Comparison of ENCODE assay signal across 8 mouse cellular contexts in genomic region chr4:141767353-141768036, GRCm38 (mm10). TPM values are rescaled to one million over a fixed set of nuclear protein-coding genes. Genes with fewer than 3 reads are reported as not detected.
DNase-seq lines count a peak whose midpoint lies in the region; ATAC-seq and TF ChIP-seq lines count a peak whose summit lies in the region.

No protein-coding gene starts in this region.

- H3K27me3 ChIP-seq in neural tube, embryonic 13.5 days, result no peaks in the 10 kb centered on the region
- no peaks in the 10 kb centered on the region for H3K27me3 ChIP-seq in heart, embryonic 16.5 days (ENCODE audit: control insufficient read depth, insufficient read depth, low read length)
- no peaks in the 10 kb centered on the region for H3K27me3 ChIP-seq in liver, embryonic 12.5 days (replicated peaks)
- H3K27me3 ChIP-seq in small intestine, adult 2 months (ENCODE audit: control insufficient read depth, insufficient read depth, low read length), result no peaks in the 10 kb centered on the region

- DNase-seq in neural tube, embryonic 10.5 days (ENCODE audit: extremely low spot score, low spot score), result no peak
- peak; percentile 61 for DNase-seq in cerebellum, adult 8-10 months
- no peak for DNase-seq in frontal cortex, postnatal 36 days (ENCODE audit: low spot score in 2 of 2)
- DNase-seq in adrenal gland, postnatal 36 days, result no peak

- H3K9me3 ChIP-seq in neural tube, embryonic 13.5 days, result no peaks in the 10 kb centered on the region
- H3K9me3 ChIP-seq in heart, embryonic 16.5 days (replicated peaks; ENCODE audit: control insufficient read depth, low read length), result no peaks in the 10 kb centered on the region
- H3K9me3 ChIP-seq in liver, embryonic 12.5 days (replicated peaks), result no peaks in the 10 kb centered on the region

- ATAC-seq in neural tube, embryonic 13.5 days (ENCODE audit: low read depth), result peak; percentile 62
- peak; percentile 92 for ATAC-seq in heart, embryonic 16.5 days (replicated peaks; ENCODE audit: extremely low read depth, insufficient read depth, low FRiP score)
- peak; percentile 92 for ATAC-seq in liver, embryonic 12.5 days

- no peak for TF ChIP-seq CTCF in small intestine, adult 2 months (IDR thresholded peaks at IDR 0.05; ENCODE audit: extremely low read depth, insufficient read length, insufficient replicate concordance, low read depth, low read length)

- peaks cover 23% of the 10 kb centered on the region for H3K4me1 ChIP-seq in neural tube, embryonic 13.5 days (replicated peaks)
- peaks cover 37% of the 10 kb centered on the region for H3K4me1 ChIP-seq in heart, embryonic 16.5 days (ENCODE audit: control insufficient read depth, insufficient read depth, low read length)
- peaks cover 67% of the 10 kb centered on the region for H3K4me1 ChIP-seq in liver, embryonic 12.5 days
- peaks cover 3% of the 10 kb centered on the region; the same call in 1 of the 2 replicates for H3K4me1 ChIP-seq in small intestine, adult 2 months (ENCODE audit: control insufficient read depth, insufficient read depth, insufficient read length, low read length)

- 72% methylated on average over 19 of the region's 19 CpGs for WGBS in neural tube, embryonic 13.5 days
- 39% methylated on average over 19 of the region's 19 CpGs for WGBS in heart, embryonic 16.5 days
- WGBS in liver, embryonic 12.5 days (ENCODE audit: insufficient replicate concordance), result 59% methylated on average over 19 of the region's 19 CpGs
- WGBS in small intestine, adult 2 months, result 74% methylated on average over 19 of the region's 19 CpGs

- H3K4me3 ChIP-seq in neural tube, embryonic 13.5 days, result no peak overlapping the region
- H3K4me3 ChIP-seq in heart, embryonic 16.5 days (ENCODE audit: low read length), result peak overlapping the region; percentile 9
- H3K4me3 ChIP-seq in liver, embryonic 12.5 days, result peak overlapping the region; percentile 33
- H3K4me3 ChIP-seq in small intestine, adult 2 months (ENCODE audit: low read depth, low read length), result no peak overlapping the region

- peak overlapping the region; percentile 88 for H3K27ac ChIP-seq in neural tube, embryonic 13.5 days (replicated peaks)
- H3K27ac ChIP-seq in heart, embryonic 16.5 days (ENCODE audit: low read length), result peak overlapping the region; percentile 97
- H3K27ac ChIP-seq in liver, embryonic 12.5 days, result peak overlapping the region; percentile 91
- peak overlapping the region; percentile 69 for H3K27ac ChIP-seq in small intestine, adult 2 months (ENCODE audit: insufficient read depth, low read depth, low read length)

- H3K9ac ChIP-seq in neural tube, embryonic 13.5 days, result no peak overlapping the region
- H3K9ac ChIP-seq in heart, embryonic 16.5 days (ENCODE audit: low read length), result peak overlapping the region; percentile 61
- peak overlapping the region; percentile 59 for H3K9ac ChIP-seq in liver, embryonic 12.5 days

- H3K4me2 ChIP-seq in neural tube, embryonic 13.5 days, result peak overlapping the region; percentile 24
- H3K4me2 ChIP-seq in heart, embryonic 16.5 days (ENCODE audit: low read depth, low read length), result peak overlapping the region; percentile 51
- peak overlapping the region; percentile 65 for H3K4me2 ChIP-seq in liver, embryonic 12.5 days

- peaks cover 94% of the 10 kb centered on the region for H3K36me3 ChIP-seq in neural tube, embryonic 13.5 days
- peaks cover 46% of the 10 kb centered on the region for H3K36me3 ChIP-seq in heart, embryonic 16.5 days (ENCODE audit: control insufficient read depth, insufficient read depth)
- peaks cover 96% of the 10 kb centered on the region for H3K36me3 ChIP-seq in liver, embryonic 12.5 days
- peaks cover 61% of the 10 kb centered on the region for H3K36me3 ChIP-seq in small intestine, adult 2 months (ENCODE audit: control insufficient read depth, insufficient read depth, low read length)

- no peak for TF ChIP-seq POLR2A in small intestine, adult 2 months (IDR thresholded peaks at IDR 0.05; ENCODE audit: low read depth, low read length)

RNA-seq across cellular contexts. Expression of gene Agmat, which starts 21.0 kb away (rescaled TPM):
- not detected in 2 replicates for polyA plus RNA-seq in neural tube, embryonic 13.5 days (2015; fragmentation: Nextera tagmentation; extraction: Ambion mirVana)
- 0.71 and 1.2 TPM in 2 replicates for polyA plus RNA-seq in heart, embryonic 16.5 days (2015; fragmentation: Nextera tagmentation; extraction: Ambion mirVana)
- polyA plus RNA-seq in liver, embryonic 12.5 days (2016; fragmentation: Nextera tagmentation; extraction: Ambion mirVana), result 16.0 and 16.3 TPM in 2 replicates
- 13.3 and 19.0 TPM in 2 replicates for polyA plus RNA-seq in small intestine, adult 2 months (2012; rRNA removed)
- total RNA-seq in adrenal gland, postnatal 36 days (2021), result 10 to 100 TPM; 35.7 to 41.3 TPM

RNA-seq across cellular contexts. Expression of gene Dnajc16, which starts 23.2 kb away (rescaled TPM):
- polyA plus RNA-seq in neural tube, embryonic 13.5 days (2015; fragmentation: Nextera tagmentation; extraction: Ambion mirVana), result 6.0 and 6.6 TPM in 2 replicates
- polyA plus RNA-seq in heart, embryonic 16.5 days (2015; fragmentation: Nextera tagmentation; extraction: Ambion mirVana), result 4.4 and 4.5 TPM in 2 replicates
- 3.1 and 3.2 TPM in 2 replicates for polyA plus RNA-seq in liver, embryonic 12.5 days (2016; fragmentation: Nextera tagmentation; extraction: Ambion mirVana)
- 3.2 and 5.3 TPM in 2 replicates for polyA plus RNA-seq in small intestine, adult 2 months (2012; rRNA removed)
- 10 to 100 TPM; 23.6 to 26.0 TPM for total RNA-seq in adrenal gland, postnatal 36 days (2021)

RNA-seq across cellular contexts. Expression of gene Casp9, which starts 25.9 kb away (rescaled TPM):
- 19.8 and 22.9 TPM in 2 replicates for polyA plus RNA-seq in neural tube, embryonic 13.5 days (2015; fragmentation: Nextera tagmentation; extraction: Ambion mirVana)
- polyA plus RNA-seq in heart, embryonic 16.5 days (2015; fragmentation: Nextera tagmentation; extraction: Ambion mirVana), result 17.1 and 19.3 TPM in 2 replicates
- 13.5 and 14.5 TPM in 2 replicates for polyA plus RNA-seq in liver, embryonic 12.5 days (2016; fragmentation: Nextera tagmentation; extraction: Ambion mirVana)
- polyA plus RNA-seq in small intestine, adult 2 months (2012; rRNA removed), result 11.5 and 14.6 TPM in 2 replicates
- total RNA-seq in adrenal gland, postnatal 36 days (2021), result 10 to 100 TPM; 16.8 to 24.3 TPM

RNA-seq across cellular contexts. Expression of gene Ddi2, which starts 44.3 kb away (rescaled TPM):
- 15.4 and 17.9 TPM in 2 replicates for polyA plus RNA-seq in neural tube, embryonic 13.5 days (2015; fragmentation: Nextera tagmentation; extraction: Ambion mirVana)
- 14.1 and 15.1 TPM in 2 replicates for polyA plus RNA-seq in heart, embryonic 16.5 days (2015; fragmentation: Nextera tagmentation; extraction: Ambion mirVana)
- polyA plus RNA-seq in liver, embryonic 12.5 days (2016; fragmentation: Nextera tagmentation; extraction: Ambion mirVana), result 28.0 and 28.6 TPM in 2 replicates
- 15.4 and 21.2 TPM in 2 replicates for polyA plus RNA-seq in small intestine, adult 2 months (2012; rRNA removed)
- total RNA-seq in adrenal gland, postnatal 36 days (2021), result 10 to 100 TPM; 56.6 to 58.9 TPM

RNA-seq across cellular contexts. Expression of gene Cela2a, which starts 58.5 kb away (rescaled TPM):
- not detected in 2 replicates for polyA plus RNA-seq in neural tube, embryonic 13.5 days (2015; fragmentation: Nextera tagmentation; extraction: Ambion mirVana)
- 0.63 TPM in 1 of 2 replicates, not detected in the other for polyA plus RNA-seq in heart, embryonic 16.5 days (2015; fragmentation: Nextera tagmentation; extraction: Ambion mirVana)
- not detected in 2 replicates for polyA plus RNA-seq in liver, embryonic 12.5 days (2016; fragmentation: Nextera tagmentation; extraction: Ambion mirVana)
- polyA plus RNA-seq in small intestine, adult 2 months (2012; rRNA removed), result 124 and 65,009 TPM in 2 replicates
- not detected for total RNA-seq in adrenal gland, postnatal 36 days (2021)

Comparison
In these comparisons a context has a peak if more than half of its experiments do, and no peak if none do; other contexts are left out.
1. H3K4me3 ChIP-seq: peak in heart, embryonic 16.5 days (single experiment) and liver, embryonic 12.5 days (single experiment); none in neural tube, embryonic 13.5 days (single experiment) and small intestine, adult 2 months (single experiment).
2. Peak in every context shown above with its lines, with median percentiles within 50 percentile points of each other: ATAC-seq, H3K27ac ChIP-seq and H3K4me2 ChIP-seq.